Mouse (Mus musculus) c-Kit-negative CD71-positive TER-119-positive erythroid progenitor cells, embryonic 14.5 days (primary cell): Measurements from ENCODE around the gene Mon1a.

Experiments
- DNase-seq: peaks from one replicate; pipeline ENCODE4 v3.0.0-alpha.2; 2013; ENCODE audit warnings: low read depth, low spot score

The Mon1a gene

GRCm38 (mm10) chr9:107908410-107909158 lies 20.6 kb downstream of the Mon1a start:
- DNase-seq = no peak

GRCm38 (mm10) chr9:107910025-107910769 lies 22.2 kb downstream of the Mon1a start:
- DNase-seq = no peak

GRCm38 (mm10) chr9:107914764-107915420 lies 26.9 kb downstream of the Mon1a start:
- DNase-seq = no peak

- no peak for DNase-seq
Observed at GRCm38 (mm10) chr9:107917895-107918608, 30.1 kb downstream of the Mon1a start.

GRCm38 (mm10) chr9:107918884-107919283 lies 30.9 kb downstream of the Mon1a start:
- DNase-seq = no peak

- no peak for DNase-seq
Observed at GRCm38 (mm10) chr9:107919441-107919840, 31.5 kb downstream of the Mon1a start.

GRCm38 (mm10) chr9:107923021-107923420 lies 35.1 kb downstream of the Mon1a start:
- no peak for DNase-seq

- no peak for DNase-seq
Observed at GRCm38 (mm10) chr9:107923956-107924355, 36.0 kb downstream of the Mon1a start.

GRCm38 (mm10) chr9:107925251-107925650 lies 37.3 kb downstream of the Mon1a start:
- no peak for DNase-seq

- no peak for DNase-seq
Observed at GRCm38 (mm10) chr9:107926920-107927420, 39.0 kb downstream of the Mon1a start.

- no peak for DNase-seq
Observed at GRCm38 (mm10) chr9:107927749-107928148, 39.8 kb downstream of the Mon1a start.

- no peak for DNase-seq
Observed at GRCm38 (mm10) chr9:107928169-107928568, 40.2 kb downstream of the Mon1a start, which contains the start of gene Actl11. Gene Actl11, plus strand, starts transcription at chr9:107928469.

- no peak for DNase-seq
Observed at GRCm38 (mm10) chr9:107932221-107932620, 44.3 kb downstream of the Mon1a start.

- no peak for DNase-seq
Observed at GRCm38 (mm10) chr9:107934146-107934545, 46.2 kb downstream of the Mon1a start.

- DNase-seq = no peak
Observed at GRCm38 (mm10) chr9:107935374-107935773, 47.4 kb downstream of the Mon1a start, which contains the start of gene Camkv. Gene Camkv, plus strand, starts transcription at chr9:107935674.

- DNase-seq = no peak
Observed at GRCm38 (mm10) chr9:107935790-107936214, 47.9 kb downstream of the Mon1a start.

- no peak for DNase-seq
Observed at GRCm38 (mm10) chr9:107936215-107936822, 48.4 kb downstream of the Mon1a start.

GRCm38 (mm10) chr9:107936831-107937230 lies 48.9 kb downstream of the Mon1a start:
- no peak for DNase-seq

- DNase-seq = no peak
Observed at GRCm38 (mm10) chr9:107947241-107948194, 59.6 kb downstream of the Mon1a start.
